Mouse (Mus musculus) urinary bladder, adult 18-20 months (tissue): ENCODE measurements at regions not wholly inside any gene's neighbourhood (a gene's known extent, or its start where the extent isn't known, plus 50 kb on each side); places are given as distances from the start of the nearest gene placed in this dataset.

Experiments used
- DNase-seq, 2 experiments: peaks; one replicate each; pipeline ENCODE4 v3.0.0; 2022; ENCODE audit warnings: low spot score in 2 of 2, mixed read lengths in 2 of 2

DNA sequence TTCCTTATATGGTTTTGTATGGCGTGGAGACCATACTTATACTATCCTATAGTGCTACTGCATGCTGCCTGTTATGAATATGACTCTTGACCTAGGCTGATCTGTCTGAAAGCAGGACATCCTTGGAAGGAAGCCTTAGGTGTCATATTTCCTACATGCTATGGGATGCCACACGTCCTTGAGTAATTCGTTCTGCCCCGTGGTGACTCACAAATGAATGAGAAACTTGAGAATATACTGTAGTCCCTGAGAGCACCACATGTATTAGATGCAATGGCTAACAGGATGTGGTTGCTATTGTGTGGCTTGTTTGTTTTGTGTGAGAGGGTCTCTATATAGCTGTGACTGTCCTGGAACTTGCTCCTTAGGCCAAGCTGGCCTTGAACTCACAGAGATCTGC is 57.2 kb upstream of the Adgrg6 start:
- no peak for DNase-seq

DNA sequence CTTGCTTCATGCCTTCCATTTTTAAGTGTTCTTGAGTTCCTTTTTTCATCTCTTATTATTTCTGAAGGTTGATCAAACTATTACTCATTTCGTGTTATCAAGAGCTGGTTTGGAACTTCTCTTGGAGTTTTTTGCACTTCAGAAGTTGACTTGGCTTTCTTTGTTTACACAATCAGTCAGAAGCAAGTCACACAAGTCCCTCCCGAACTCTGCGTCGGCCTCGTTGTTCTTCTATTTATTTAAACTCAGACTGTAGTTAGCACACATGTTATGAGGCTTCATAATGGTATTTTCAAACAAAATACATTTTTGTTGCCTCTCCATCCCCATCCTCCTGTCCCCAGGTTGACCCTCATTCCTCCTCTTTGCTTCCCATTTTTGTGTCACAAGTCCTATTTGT is 55.6 kb upstream of the Adgrg6 start:
- DNase-seq: peak in 1 of 2 experiments; percentile 26

DNA sequence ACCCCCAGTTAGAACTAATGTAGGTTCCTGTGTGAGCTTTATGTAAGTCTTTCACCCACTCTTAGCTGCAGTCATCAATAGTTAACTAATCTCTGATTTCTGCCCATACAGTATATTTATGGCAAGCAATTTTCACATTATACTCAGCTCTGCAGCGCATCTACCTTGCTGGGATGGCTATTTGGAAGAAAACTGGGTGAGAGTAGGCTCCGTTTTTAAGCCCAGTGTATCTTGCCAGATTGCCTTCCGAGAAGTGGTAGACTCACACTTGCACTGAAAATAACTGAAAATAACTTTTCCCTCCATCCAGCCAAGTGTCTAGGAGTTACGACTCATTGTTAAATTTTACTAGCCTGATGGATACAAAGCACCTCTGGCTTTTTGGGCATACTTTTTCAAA is 54.6 kb upstream of the Adgrg6 start:
- DNase-seq: no peak
